Mouse (Mus musculus): Measurements from ENCODE around the gene Npas3. TPM values are rescaled to one million over a fixed set of nuclear protein-coding genes. Genes with fewer than 3 reads are reported as not detected.

The Npas3 gene
- polyA plus RNA-seq, 1 experiment from 2014 or later, result 0.08 TPM

DNA sequence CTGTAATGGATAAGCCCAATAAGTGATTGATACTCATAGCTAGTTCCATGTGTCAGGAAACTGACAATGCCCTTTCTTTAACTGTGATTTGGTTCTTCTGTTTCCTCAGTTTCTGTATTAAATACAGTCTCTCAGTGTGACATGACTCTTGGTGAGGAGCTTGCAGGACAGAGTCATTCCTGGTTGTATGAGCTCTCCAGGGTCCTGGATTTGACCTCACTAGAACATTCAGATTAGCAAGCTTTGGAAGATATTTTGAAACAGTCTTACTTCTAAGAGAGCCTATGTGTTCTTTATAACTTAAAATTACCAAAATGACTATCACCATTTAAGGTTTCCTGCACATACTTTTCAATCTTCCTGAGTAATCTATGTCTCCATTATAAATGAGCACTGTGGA is 247.9 kb downstream of the Npas3 start:
- Histone ChIP-seq H3K27me3 (ENCODE audit: insufficient read depth, low read length) (no peaks in the 10 kb centered on the region), H3K4me2 (ENCODE audit: low read depth, low read length) (no peak overlapping the region), H3K9me3 (ENCODE audit: low read length) (no peaks in the 10 kb centered on the region), H3K4me3 (ENCODE audit: low read depth, low read length) (no peak overlapping the region), H3K4me1 (ENCODE audit: insufficient read depth) (no peaks in the 10 kb centered on the region), H3K27ac (ENCODE audit: low read depth) (no peak overlapping the region), H3K36me3 (replicated peaks; ENCODE audit: insufficient read depth, low read length) (no peaks in the 10 kb centered on the region), H3K9ac (replicated peaks) (no peak overlapping the region)
- TF ChIP-seq EP300 (IDR thresholded peaks at IDR 0.05; ENCODE audit: low read depth), result no peak
- no peak for TF ChIP-seq CTCF (IDR thresholded peaks at IDR 0.05; ENCODE audit: low read depth)
- ATAC-seq, result no peak
- DNase-seq, result no peak

DNA sequence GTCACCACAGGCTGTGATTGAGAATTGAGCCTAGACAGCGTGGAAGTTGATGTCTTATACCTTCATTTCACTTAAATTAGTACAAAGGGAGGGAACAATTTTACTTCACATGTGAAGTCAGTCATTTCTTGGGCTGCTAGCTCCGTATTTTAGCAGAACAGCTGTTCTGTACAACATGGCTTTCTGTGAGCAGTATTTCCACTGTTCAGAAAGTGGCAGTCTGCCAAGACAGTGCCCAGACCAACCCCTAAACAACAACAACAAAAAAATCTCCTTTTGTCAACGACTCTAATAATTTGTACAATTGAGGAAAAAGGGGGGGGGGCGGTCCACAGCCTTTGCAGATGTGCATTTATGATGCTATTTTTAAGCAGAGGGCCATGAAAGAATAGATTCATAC is 266.4 kb downstream of the Npas3 start:
- H3K4me2 ChIP-seq (ENCODE audit: low read depth, low read length), result no peak overlapping the region
- H3K4me1 ChIP-seq (ENCODE audit: insufficient read depth), result no peaks in the 10 kb centered on the region
- H3K36me3 ChIP-seq (replicated peaks; ENCODE audit: insufficient read depth, low read length), result no peaks in the 10 kb centered on the region
- ATAC-seq (no peak), DNase-seq (no peak)
- H3K27ac ChIP-seq (ENCODE audit: low read depth), result no peak overlapping the region
- no peaks in the 10 kb centered on the region for H3K9me3 ChIP-seq (ENCODE audit: low read length)
- no peak overlapping the region for H3K9ac ChIP-seq (replicated peaks)
- no peaks in the 10 kb centered on the region for H3K27me3 ChIP-seq (ENCODE audit: insufficient read depth, low read length)
- TF ChIP-seq EP300 (IDR thresholded peaks at IDR 0.05; ENCODE audit: low read depth), result no peak
- no peak for TF ChIP-seq CTCF (IDR thresholded peaks at IDR 0.05; ENCODE audit: low read depth)
- no peak overlapping the region for H3K4me3 ChIP-seq (ENCODE audit: low read depth, low read length)
- 59% methylated on average over 4 of the region's 4 CpGs for WGBS (ENCODE audit: insufficient replicate concordance)

DNA sequence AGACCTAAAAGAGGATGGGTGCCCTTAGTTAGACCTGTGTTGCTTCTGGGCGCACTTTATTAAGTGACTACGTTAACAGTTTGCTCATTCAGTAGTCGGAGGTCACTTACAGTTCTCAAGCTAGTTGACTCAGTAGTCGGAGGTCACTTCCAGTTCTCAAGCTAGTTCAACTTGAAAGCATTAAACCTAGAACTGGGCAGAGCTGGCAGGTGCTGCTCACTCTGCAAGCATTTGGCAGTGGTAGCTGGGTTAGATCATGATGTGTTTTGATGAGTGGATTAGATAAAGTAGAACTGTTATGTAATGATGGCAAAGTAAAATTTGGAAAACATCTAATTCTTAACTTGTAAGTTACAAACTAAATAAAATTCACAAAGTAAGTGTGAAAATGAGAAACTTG is 271.1 kb downstream of the Npas3 start:
- DNase-seq (no peak), ATAC-seq (no peak)
- Histone ChIP-seq H3K9me3 (ENCODE audit: low read length) (no peaks in the 10 kb centered on the region), H3K27ac (ENCODE audit: low read depth) (no peak overlapping the region), H3K4me2 (ENCODE audit: low read depth, low read length) (no peak overlapping the region), H3K9ac (replicated peaks) (no peak overlapping the region), H3K36me3 (replicated peaks; ENCODE audit: insufficient read depth, low read length) (no peaks in the 10 kb centered on the region), H3K27me3 (ENCODE audit: insufficient read depth, low read length) (no peaks in the 10 kb centered on the region), H3K4me1 (ENCODE audit: insufficient read depth) (no peaks in the 10 kb centered on the region), H3K4me3 (ENCODE audit: low read depth, low read length) (no peak overlapping the region)
- 79% methylated on average over 4 of the region's 4 CpGs for WGBS (ENCODE audit: insufficient replicate concordance)
- TF ChIP-seq CTCF (IDR thresholded peaks at IDR 0.05; ENCODE audit: low read depth) (no peak), EP300 (IDR thresholded peaks at IDR 0.05; ENCODE audit: low read depth) (no peak)

DNA sequence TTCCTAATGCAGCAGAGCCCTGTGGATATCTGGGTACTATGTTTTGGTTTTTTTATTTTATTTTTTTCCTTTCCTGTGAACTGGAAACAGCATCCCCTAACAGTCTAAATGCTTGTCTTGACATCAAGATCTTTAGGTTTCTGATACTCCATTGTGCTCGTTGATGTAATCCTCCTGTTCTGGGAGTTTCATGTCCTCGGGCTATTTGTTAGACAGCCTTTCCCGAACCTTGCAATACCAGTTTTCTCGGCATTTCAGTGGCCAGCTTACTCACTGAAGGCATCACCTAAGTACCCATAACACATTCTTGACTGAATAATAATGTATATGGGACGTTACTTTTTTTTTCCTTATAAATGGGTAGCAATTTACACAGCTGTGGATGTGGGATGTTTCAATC is 274.2 kb downstream of the Npas3 start:
- ATAC-seq (no peak), DNase-seq (no peak)
- H3K4me2 ChIP-seq (ENCODE audit: low read depth, low read length), result no peak overlapping the region
- H3K36me3 ChIP-seq (replicated peaks; ENCODE audit: insufficient read depth, low read length), result no peaks in the 10 kb centered on the region
- H3K9ac ChIP-seq (replicated peaks), result no peak overlapping the region
- TF ChIP-seq CTCF (IDR thresholded peaks at IDR 0.05; ENCODE audit: low read depth), result no peak
- no peak for TF ChIP-seq EP300 (IDR thresholded peaks at IDR 0.05; ENCODE audit: low read depth)
- H3K27me3 ChIP-seq (ENCODE audit: insufficient read depth, low read length), result no peaks in the 10 kb centered on the region
- H3K27ac ChIP-seq (ENCODE audit: low read depth), result no peak overlapping the region
- 74% methylated on average over 5 of the region's 5 CpGs for WGBS (ENCODE audit: insufficient replicate concordance)
- H3K4me3 ChIP-seq (ENCODE audit: low read depth, low read length), result no peak overlapping the region
- no peaks in the 10 kb centered on the region for H3K4me1 ChIP-seq (ENCODE audit: insufficient read depth)
- H3K9me3 ChIP-seq (ENCODE audit: low read length), result no peaks in the 10 kb centered on the region

DNA sequence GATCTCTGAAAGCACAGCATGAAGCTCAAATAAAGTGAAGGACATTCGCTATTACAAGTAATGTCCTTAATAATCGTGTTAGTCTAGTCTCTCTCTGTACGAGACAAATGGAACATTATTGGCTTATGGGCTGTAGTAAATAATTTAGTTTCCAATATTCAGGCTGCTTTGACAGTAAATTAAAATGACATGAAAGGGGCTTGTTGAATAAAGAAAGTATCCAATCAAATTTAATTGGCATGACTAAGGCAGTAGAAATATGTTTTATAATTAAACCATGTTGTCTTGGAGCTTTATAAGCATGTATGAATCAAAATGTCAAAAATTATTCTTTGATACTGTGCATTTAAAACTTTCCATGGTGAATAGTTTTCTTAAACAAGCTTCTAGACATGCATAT is 278.6 kb downstream of the Npas3 start:
- TF ChIP-seq CTCF (IDR thresholded peaks at IDR 0.05; ENCODE audit: low read depth) (no peak), EP300 (IDR thresholded peaks at IDR 0.05; ENCODE audit: low read depth) (no peak)
- Histone ChIP-seq H3K9me3 (ENCODE audit: low read length) (no peaks in the 10 kb centered on the region), H3K36me3 (replicated peaks; ENCODE audit: insufficient read depth, low read length) (no peaks in the 10 kb centered on the region), H3K4me3 (ENCODE audit: low read depth, low read length) (no peak overlapping the region), H3K4me2 (ENCODE audit: low read depth, low read length) (no peak overlapping the region), H3K27me3 (ENCODE audit: insufficient read depth, low read length) (no peaks in the 10 kb centered on the region), H3K27ac (ENCODE audit: low read depth) (no peak overlapping the region), H3K4me1 (ENCODE audit: insufficient read depth) (no peaks in the 10 kb centered on the region), H3K9ac (replicated peaks) (no peak overlapping the region)
- 91% methylated on average over 3 of the region's 3 CpGs for WGBS (ENCODE audit: insufficient replicate concordance)
- ATAC-seq, result no peak
- DNase-seq, result no peak

DNA sequence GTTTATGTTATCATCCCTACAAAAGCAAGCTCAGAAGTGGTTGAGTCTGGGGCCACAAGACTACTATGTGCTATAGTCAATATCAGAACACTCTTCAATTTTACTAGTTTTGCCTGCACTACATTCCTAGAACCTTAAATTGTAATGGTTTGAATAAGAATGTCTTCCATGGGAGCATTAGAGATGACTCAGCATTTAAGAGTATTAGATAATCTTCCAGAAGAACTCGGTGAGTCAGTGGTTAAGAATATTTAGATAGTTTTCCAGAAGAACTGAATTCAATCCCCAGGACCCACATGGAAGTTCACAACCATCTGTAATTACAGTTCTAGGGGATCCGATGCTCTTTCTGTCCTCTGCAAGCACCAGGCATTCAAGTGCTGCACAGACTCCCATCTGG is 280.9 kb downstream of the Npas3 start:
- H3K36me3 ChIP-seq (replicated peaks; ENCODE audit: insufficient read depth, low read length), result no peaks in the 10 kb centered on the region
- H3K4me2 ChIP-seq (ENCODE audit: low read depth, low read length), result no peak overlapping the region
- H3K27ac ChIP-seq (ENCODE audit: low read depth), result no peak overlapping the region
- no peaks in the 10 kb centered on the region for H3K4me1 ChIP-seq (ENCODE audit: insufficient read depth)
- H3K9me3 ChIP-seq (ENCODE audit: low read length), result no peaks in the 10 kb centered on the region
- H3K9ac ChIP-seq (replicated peaks), result no peak overlapping the region
- 62% methylated on average over 2 of the region's 2 CpGs for WGBS (ENCODE audit: insufficient replicate concordance)
- H3K4me3 ChIP-seq (ENCODE audit: low read depth, low read length), result no peak overlapping the region
- DNase-seq (no peak), ATAC-seq (no peak)
- TF ChIP-seq CTCF (IDR thresholded peaks at IDR 0.05; ENCODE audit: low read depth) (no peak), EP300 (IDR thresholded peaks at IDR 0.05; ENCODE audit: low read depth) (no peak)
- no peaks in the 10 kb centered on the region for H3K27me3 ChIP-seq (ENCODE audit: insufficient read depth, low read length)

DNA sequence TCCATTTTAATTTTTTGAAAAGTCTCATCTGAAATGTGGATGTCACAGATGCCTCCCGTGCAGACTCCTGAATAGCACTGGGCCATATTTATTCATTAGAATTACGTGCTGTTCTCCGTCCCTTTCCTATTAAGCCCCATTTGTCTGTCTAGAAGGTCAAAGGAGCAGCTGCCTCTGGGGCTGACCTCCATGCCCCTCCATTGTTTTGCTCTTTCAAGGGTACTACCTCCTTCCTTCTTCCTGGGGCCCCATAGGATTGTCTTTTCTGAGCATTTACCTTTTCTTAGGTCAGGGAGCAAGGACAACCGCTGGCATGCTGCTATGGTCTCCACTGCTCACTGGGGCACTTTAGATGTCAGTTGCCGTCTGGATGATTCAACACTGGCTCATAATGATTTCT is 288.3 kb downstream of the Npas3 start:
- WGBS (ENCODE audit: insufficient replicate concordance), result 73% methylated on average over 5 of the region's 5 CpGs
- ATAC-seq (no peak), DNase-seq (no peak)
- H3K4me3 ChIP-seq (ENCODE audit: low read depth, low read length), result no peak overlapping the region
- H3K9me3 ChIP-seq (ENCODE audit: low read length), result no peaks in the 10 kb centered on the region
- no peaks in the 10 kb centered on the region for H3K36me3 ChIP-seq (replicated peaks; ENCODE audit: insufficient read depth, low read length)
- no peak for TF ChIP-seq EP300 (IDR thresholded peaks at IDR 0.05; ENCODE audit: low read depth)
- no peak for TF ChIP-seq CTCF (IDR thresholded peaks at IDR 0.05; ENCODE audit: low read depth)
- no peaks in the 10 kb centered on the region for H3K4me1 ChIP-seq (ENCODE audit: insufficient read depth)
- H3K27me3 ChIP-seq (ENCODE audit: insufficient read depth, low read length), result no peaks in the 10 kb centered on the region
- no peak overlapping the region for H3K9ac ChIP-seq (replicated peaks)
- no peak overlapping the region for H3K27ac ChIP-seq (ENCODE audit: low read depth)
- H3K4me2 ChIP-seq (ENCODE audit: low read depth, low read length), result no peak overlapping the region
